Mouse (Mus musculus): ENCODE measurements around the gene Nudt15.

Gene Nudt15

GRCm38 (mm10) chr14:73469506-73469905 lies 78.5 kb downstream of the Nudt15 start:
- peak; percentile 66 to 68 for DNase-seq

All from cerebellum, adult 18-20 months (tissue).